Mouse (Mus musculus) embryonic fibroblast, embryonic 13.5 days (primary cell): ENCODE data around the gene Sirt5.

Experiments
- CTCF ChIP-seq: IDR thresholded peaks from 2 replicates; pipeline ENCODE4 v1.5.1; 2011; ENCODE audit warnings: mild to moderate bottlenecking, control low read depth, low read length, moderate library complexity, borderline replicate concordance; ENCODE audit not compliant: insufficient read depth
- POLR2A ChIP-seq: IDR thresholded peaks from 2 replicates; pipeline ENCODE4 v1.6.1; 2011; ENCODE audit warnings: low read depth, mild to moderate bottlenecking, control low read depth, low read length, moderate library complexity

DNA sequence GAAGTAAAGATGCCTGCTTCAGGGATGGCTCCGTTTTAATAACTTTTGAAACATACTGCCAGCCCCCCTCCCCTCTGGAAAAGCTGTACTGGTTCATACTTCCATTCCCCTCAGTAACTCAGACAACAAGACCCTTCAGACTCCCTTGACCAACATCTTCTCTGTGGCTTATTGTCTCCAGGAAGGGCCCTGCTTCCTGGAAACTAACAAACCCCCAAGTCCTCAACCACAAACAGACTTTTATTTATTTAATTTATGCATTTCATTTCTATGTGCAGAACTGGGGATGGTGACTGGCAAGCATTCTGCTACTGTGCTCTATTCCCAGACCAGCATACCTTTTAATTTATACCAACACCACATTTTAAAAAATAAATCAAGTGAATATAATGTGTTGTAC, 39.9 kb upstream of the Sirt5 start:
- no peak for TF ChIP-seq CTCF
- no peak for TF ChIP-seq POLR2A
